Mouse (Mus musculus): Measurements from ENCODE around the gene Ankrd54.
"Not testable (repeated sequence)": the region's sequence is repeated elsewhere in the genome, so short reads cannot be mapped to it uniquely, and the experiment has no call there.

The Ankrd54 gene

GRCm38 (mm10) chr15:79018191-79018590, 44.5 kb downstream of the Ankrd54 start:
- no peak for DNase-seq (ENCODE audit: low spot score in 2 of 2)

- DNase-seq (ENCODE audit: low spot score in 2 of 2), result no peak
These were observed 49.3 kb downstream of the Ankrd54 start for GRCm38 (mm10) chr15:79013382-79013781.

- no peak for DNase-seq (ENCODE audit: low spot score in 2 of 2)
These were observed 51.1 kb downstream of the Ankrd54 start for GRCm38 (mm10) chr15:79011550-79011949.

- no peak for DNase-seq (ENCODE audit: low spot score in 2 of 2)
These were observed 53.0 kb downstream of the Ankrd54 start for GRCm38 (mm10) chr15:79009734-79010133.

GRCm38 (mm10) chr15:79007836-79008235, 54.9 kb downstream of the Ankrd54 start:
- not testable (repeated sequence) for DNase-seq (ENCODE audit: low spot score in 2 of 2)

GRCm38 (mm10) chr15:79007059-79007458, 55.6 kb downstream of the Ankrd54 start:
- DNase-seq (ENCODE audit: low spot score in 2 of 2), result no peak

- no peak for DNase-seq (ENCODE audit: low spot score in 2 of 2)
These were observed 56.1 kb downstream of the Ankrd54 start for GRCm38 (mm10) chr15:79006638-79007037.

GRCm38 (mm10) chr15:79005581-79005980, 57.1 kb downstream of the Ankrd54 start:
- no peak for DNase-seq (ENCODE audit: low spot score in 2 of 2)

Measured in spleen, postnatal 10 days (tissue).